Mouse (Mus musculus) cerebellum, adult 2 months (tissue): ENCODE data around the gene Megf6.

ENCODE experiments used
- CTCF ChIP-seq: fragments of 200-500 bp; IDR thresholded peaks from 2 replicates; pipeline ENCODE4 v1.5.1; 2011; ENCODE audit warnings: low read depth, mild to moderate bottlenecking, control low read depth, low read length, moderate library complexity, borderline replicate concordance; ENCODE audit not compliant: insufficient read depth
- POLR2A ChIP-seq: fragments of 200-500 bp; IDR thresholded peaks from 2 replicates; pipeline ENCODE4 v1.6.1; 2011; ENCODE audit warnings: low read length, control low read depth, borderline replicate concordance; ENCODE audit not compliant: insufficient read depth

DNA sequence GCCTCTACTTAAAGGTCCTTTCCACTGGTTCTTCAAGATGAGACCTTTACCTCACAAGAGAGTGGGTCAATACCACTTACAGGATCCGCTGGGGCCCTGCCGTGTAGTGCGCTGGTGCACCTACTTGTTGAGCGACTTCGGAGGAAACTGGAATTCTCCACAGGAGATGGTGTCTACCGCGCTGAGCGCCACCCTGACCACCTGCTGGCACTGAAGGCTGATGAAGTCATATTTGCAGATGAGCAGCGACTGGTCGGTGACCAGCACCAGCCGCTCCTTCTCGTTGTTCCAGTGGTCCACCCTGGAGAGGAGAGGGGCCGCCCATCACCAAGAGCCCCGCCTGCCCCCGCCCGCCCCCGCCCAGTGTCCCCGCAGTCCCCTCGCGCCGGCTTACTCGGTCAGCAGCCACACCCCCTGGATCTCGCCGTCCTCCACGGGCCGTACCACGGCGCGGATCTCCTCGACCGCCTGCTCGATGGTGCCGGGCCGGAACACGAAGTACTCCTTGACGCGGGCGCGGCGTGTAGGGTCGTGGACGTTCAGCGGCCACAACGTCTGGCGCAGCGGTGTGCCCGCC is 10.5 kb upstream of the Megf6 start:
- TF ChIP-seq CTCF (no peak), POLR2A (no peak)
